Mouse (Mus musculus) heart, embryonic 13.5 days (tissue): ENCODE results near the gene Col26a1. TPM values are rescaled to one million over a fixed set of nuclear protein-coding genes. Genes with fewer than 3 reads are reported as not detected.
"Not testable (repeated sequence)": the region's sequence is repeated elsewhere in the genome, so short reads cannot be mapped to it uniquely, and the experiment has no call there.

Experiments
- ATAC-seq: fragments of 200-750 bp; cut with Nextera tagmentation; 2 replicates; pipeline ENCODE4 v1.8.0; 2017; ENCODE audit warnings: moderate TSS enrichment; ENCODE audit not compliant: insufficient number of reproducible peaks, low FRiP score, low TSS enrichment; ENCODE audit errors: extremely low read depth
- H3K27ac ChIP-seq: fragments of 300-500 bp; sonication (generic); replicated peaks from 2 replicates; pipeline ENCODE4 v1.5.1; 2015; ENCODE audit warnings: moderate library complexity, mild to moderate bottlenecking, inconsistent platforms
- H3K27me3 ChIP-seq: fragments of 300-500 bp; sonication (generic); replicated peaks from 2 replicates; pipeline ENCODE4 v1.6.1; 2015; ENCODE audit warnings: mild to moderate bottlenecking, inconsistent platforms
- H3K36me3 ChIP-seq: fragments of 300-500 bp; sonication (generic); 2 replicates; pipeline ENCODE4 v1.6.1; 2015; ENCODE audit warnings: mild to moderate bottlenecking, inconsistent platforms
- H3K4me1 ChIP-seq: fragments of 300-500 bp; sonication (generic); 2 replicates; pipeline ENCODE4 v1.6.1; 2015; ENCODE audit warnings: inconsistent platforms
- H3K4me2 ChIP-seq: fragments of 300-500 bp; sonication (generic); 2 replicates; pipeline ENCODE4 v1.6.1; 2015; ENCODE audit warnings: inconsistent platforms, mild to moderate bottlenecking, moderate library complexity
- H3K4me3 ChIP-seq: fragments of 300-500 bp; sonication (generic); 2 replicates; pipeline ENCODE4 v1.5.1; 2015; ENCODE audit warnings: moderate library complexity, mild to moderate bottlenecking, inconsistent platforms
- H3K9ac ChIP-seq: fragments of 300-500 bp; sonication (generic); 2 replicates; pipeline ENCODE4 v1.6.1; 2015; ENCODE audit warnings: inconsistent platforms, mild to moderate bottlenecking, moderate library complexity
- H3K9me3 ChIP-seq: fragments of 300-500 bp; sonication (generic); 2 replicates; pipeline ENCODE4 v1.6.1; 2016; ENCODE audit warnings: inconsistent platforms
- WGBS: fragments of 180-500 bp; shearing (Covaris S2); methylation state at CpG from one replicate; pipeline ENCODE4 v1.1.7; 2015; ENCODE audit warnings: mixed read lengths; 5-methylcytosine and 5-hydroxymethylcytosine counted together
- polyA plus RNA-seq: library from polyadenylated mRNA; unstranded; fragments of >200 nt; fragmentation: Nextera tagmentation; extraction: Ambion mirVana; gene quantifications from 2 replicates; pipeline ENCODE4 v1.2.1, GENCODE M21; 2015

Gene Col26a1
- polyA plus RNA-seq, 1 experiment from 2014 or later = 21.8 TPM

- no peak overlapping the region for H3K4me3 ChIP-seq
- no peak overlapping the region for H3K9ac ChIP-seq
- no peaks in the 10 kb centered on the region for H3K36me3 ChIP-seq
- no peak overlapping the region for H3K27ac ChIP-seq
- peaks cover 13% of the 10 kb centered on the region; the same call in 1 of the 2 replicates for H3K4me1 ChIP-seq
- no peak for ATAC-seq
- H3K4me2 ChIP-seq = no peak overlapping the region
- H3K9me3 ChIP-seq = peaks cover 6% of the 10 kb centered on the region; the same call in 1 of the 2 replicates
- H3K27me3 ChIP-seq = no peaks in the 10 kb centered on the region
- WGBS = 76% methylated on average over 6 of the region's 6 CpGs
Observed at GRCm38 (mm10) chr5:136779946-136780345, 103.1 kb downstream of the Col26a1 start.

GRCm38 (mm10) chr5:136775548-136775947 is 107.5 kb downstream of the Col26a1 start:
- H3K36me3 ChIP-seq = no peaks in the 10 kb centered on the region
- H3K4me2 ChIP-seq = no peak overlapping the region
- H3K27ac ChIP-seq = no peak overlapping the region
- no peaks in the 10 kb centered on the region for H3K27me3 ChIP-seq
- no peak overlapping the region for H3K9ac ChIP-seq
- no peak overlapping the region for H3K4me3 ChIP-seq
- 63% methylated on average over 3 of the region's 3 CpGs for WGBS
- no peak for ATAC-seq
- H3K9me3 ChIP-seq = peaks cover 6% of the 10 kb centered on the region; the same call in 1 of the 2 replicates
- H3K4me1 ChIP-seq = peaks cover 6% of the 10 kb centered on the region; the same call in 1 of the 2 replicates

DNA sequence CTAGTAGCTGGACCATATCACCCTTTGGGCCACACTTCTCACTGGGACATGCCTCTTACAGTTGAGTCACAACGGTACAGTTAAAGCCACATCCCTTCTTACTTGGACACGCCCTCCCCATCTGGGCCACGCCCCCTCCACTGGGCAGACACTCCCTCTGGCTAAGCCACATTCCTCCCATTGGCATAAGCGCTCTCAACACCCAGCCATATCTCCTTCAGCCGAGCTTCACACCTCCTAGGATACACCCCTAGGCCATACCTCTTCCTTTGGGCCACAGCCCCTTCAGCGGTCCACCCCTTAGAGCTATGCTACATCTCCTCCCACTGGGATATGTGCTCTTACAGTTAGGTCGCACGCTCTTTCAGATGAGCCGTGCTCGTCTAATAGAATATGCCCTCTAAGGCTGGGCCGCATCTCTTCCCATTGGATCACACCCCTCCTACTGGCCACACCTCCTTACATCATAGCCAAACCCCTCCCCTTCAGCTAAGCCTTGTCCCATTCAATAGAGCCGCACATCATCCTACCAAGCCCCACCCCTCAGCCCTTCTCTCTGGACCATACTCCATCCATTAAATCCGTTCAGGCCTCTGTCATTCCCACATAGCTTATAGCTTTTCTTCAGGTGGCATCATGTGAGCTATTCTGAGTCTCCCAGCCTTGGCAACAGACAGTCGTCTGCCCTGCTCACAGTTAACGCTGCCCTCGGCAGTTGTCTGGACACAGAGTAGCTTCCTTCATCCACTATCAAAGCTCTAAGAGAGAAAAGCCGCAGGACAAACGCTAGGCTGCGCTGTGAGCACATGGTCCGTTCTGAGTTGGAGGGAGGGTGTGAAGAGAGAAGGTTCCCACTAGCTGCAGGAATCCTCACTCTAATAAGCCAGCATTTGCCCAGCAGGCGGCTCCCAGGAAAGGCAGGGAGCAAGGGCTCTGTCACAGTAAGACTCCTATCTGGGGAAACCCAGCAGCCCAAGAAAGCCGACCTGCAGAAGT is 109.7 kb downstream of the Col26a1 start:
- Histone ChIP-seq H3K4me2 (no peak overlapping the region), H3K27ac (no peak overlapping the region), H3K9me3 (peaks cover 2% of the 10 kb centered on the region; the same call in 1 of the 2 replicates), H3K4me1 (peaks cover 6% of the 10 kb centered on the region; the same call in 1 of the 2 replicates), H3K9ac (no peak overlapping the region), H3K4me3 (no peak overlapping the region), H3K36me3 (no peaks in the 10 kb centered on the region), H3K27me3 (no peaks in the 10 kb centered on the region)
- WGBS = 50% methylated on average over 22 of the region's 22 CpGs
- ATAC-seq = no peak

DNA sequence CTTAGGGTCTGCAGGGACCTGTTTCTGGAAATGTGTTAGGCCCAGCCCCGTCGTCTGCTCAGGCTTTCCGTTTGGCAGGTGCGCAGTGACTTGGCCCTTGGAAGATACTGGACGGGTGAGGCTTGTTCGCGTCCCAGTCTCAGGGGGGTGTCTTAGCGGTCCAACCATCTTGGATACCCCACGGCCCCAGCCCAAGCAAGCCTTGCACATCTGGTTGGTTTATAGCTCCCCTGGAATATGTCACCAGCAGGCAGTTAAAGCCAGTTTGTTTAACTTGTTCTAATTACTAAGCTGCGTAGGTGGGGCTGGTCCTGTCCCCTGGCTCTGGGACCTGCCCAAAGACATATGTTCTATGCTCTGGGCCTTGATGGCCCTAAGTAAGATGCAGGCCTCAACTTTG is 111.9 kb downstream of the Col26a1 start:
- Histone ChIP-seq H3K9ac (no peak overlapping the region), H3K4me1 (peaks cover 5% of the 10 kb centered on the region; the same call in 1 of the 2 replicates), H3K4me3 (no peak overlapping the region), H3K27ac (no peak overlapping the region), H3K4me2 (no peak overlapping the region), H3K27me3 (no peaks in the 10 kb centered on the region), H3K9me3 (no peaks in the 10 kb centered on the region; the same call in 1 of the 2 replicates), H3K36me3 (no peaks in the 10 kb centered on the region)
- ATAC-seq = no peak
- 84% methylated on average over 10 of the region's 10 CpGs for WGBS

DNA sequence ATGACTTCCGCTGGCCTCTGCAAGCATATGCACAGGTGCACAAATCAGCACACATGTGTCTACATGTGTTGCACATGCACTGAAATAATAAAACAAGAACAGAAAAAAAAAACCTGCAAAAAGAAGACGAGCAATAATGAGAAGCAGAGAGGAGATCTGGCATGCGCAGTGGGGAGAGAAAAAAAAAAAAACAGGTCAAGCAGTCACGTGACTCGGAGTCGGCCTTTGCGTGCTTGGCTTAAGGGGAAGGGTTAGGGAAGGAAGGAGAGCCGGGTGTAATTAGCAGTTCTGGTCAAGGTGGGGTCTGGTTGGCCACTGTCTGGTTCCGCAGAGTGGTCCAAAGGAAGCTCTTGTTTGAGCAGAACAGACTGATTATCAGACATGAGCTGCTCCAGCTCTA is 115.7 kb downstream of the Col26a1 start:
- H3K27me3 ChIP-seq = no peaks in the 10 kb centered on the region
- no peak overlapping the region for H3K27ac ChIP-seq
- H3K4me3 ChIP-seq = no peak overlapping the region
- peaks cover 6% of the 10 kb centered on the region for H3K4me1 ChIP-seq
- WGBS = 72% methylated on average over 9 of the region's 9 CpGs
- ATAC-seq = no peak
- no peak overlapping the region for H3K4me2 ChIP-seq
- no peak overlapping the region for H3K9ac ChIP-seq
- H3K9me3 ChIP-seq = no peaks in the 10 kb centered on the region
- no peaks in the 10 kb centered on the region for H3K36me3 ChIP-seq

GRCm38 (mm10) chr5:136764157-136764669 is 118.8 kb downstream of the Col26a1 start:
- ATAC-seq = no peak
- no peak overlapping the region; the same call in 1 of the 2 replicates for H3K9ac ChIP-seq
- H3K4me2 ChIP-seq = no peak overlapping the region
- H3K27me3 ChIP-seq = no peaks in the 10 kb centered on the region; the same call in 1 of the 2 replicates
- H3K36me3 ChIP-seq = no peaks in the 10 kb centered on the region
- H3K27ac ChIP-seq = no peak overlapping the region
- H3K4me3 ChIP-seq = no peak overlapping the region
- no peaks in the 10 kb centered on the region for H3K9me3 ChIP-seq
- peaks cover 6% of the 10 kb centered on the region for H3K4me1 ChIP-seq
- WGBS = 19% methylated on average over 8 of the region's 8 CpGs

- Histone ChIP-seq H3K36me3 (no peaks in the 10 kb centered on the region), H3K27ac (no peak overlapping the region), H3K9me3 (no peaks in the 10 kb centered on the region), H3K27me3 (no peaks in the 10 kb centered on the region; the same call in 1 of the 2 replicates), H3K4me1 (peaks cover 6% of the 10 kb centered on the region), H3K9ac (no peak overlapping the region), H3K4me2 (no peak overlapping the region), H3K4me3 (no peak overlapping the region)
- 47% methylated on average over 6 of the region's 6 CpGs for WGBS
- ATAC-seq = no peak
Observed at GRCm38 (mm10) chr5:136760345-136760744, 122.7 kb downstream of the Col26a1 start.

DNA sequence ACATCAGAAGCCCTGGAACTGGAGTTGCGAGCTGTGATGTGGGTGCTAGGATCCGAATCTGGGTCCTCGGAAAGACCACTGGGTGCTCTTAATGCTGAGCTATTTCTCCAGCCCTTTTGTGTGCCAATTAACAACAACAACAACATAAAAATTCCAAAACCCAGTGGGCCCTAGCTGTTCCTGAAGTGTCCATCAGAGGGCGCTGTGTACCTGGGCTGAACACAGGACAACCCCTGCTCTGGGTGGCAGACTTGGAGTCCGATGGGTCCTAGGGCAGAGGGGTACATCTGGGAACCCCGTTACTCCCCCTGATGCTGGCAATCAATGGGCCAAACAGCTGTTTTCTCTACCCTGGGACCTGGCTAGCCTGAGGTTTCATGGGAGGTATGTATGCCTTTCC is 123.2 kb downstream of the Col26a1 start:
- Histone ChIP-seq H3K4me2 (no peak overlapping the region), H3K4me3 (no peak overlapping the region), H3K27me3 (no peaks in the 10 kb centered on the region; the same call in 1 of the 2 replicates), H3K4me1 (peaks cover 6% of the 10 kb centered on the region), H3K27ac (no peak overlapping the region), H3K9me3 (no peaks in the 10 kb centered on the region), H3K36me3 (no peaks in the 10 kb centered on the region), H3K9ac (no peak overlapping the region)
- 38% methylated on average over 6 of the region's 6 CpGs for WGBS
- ATAC-seq = no peak

DNA sequence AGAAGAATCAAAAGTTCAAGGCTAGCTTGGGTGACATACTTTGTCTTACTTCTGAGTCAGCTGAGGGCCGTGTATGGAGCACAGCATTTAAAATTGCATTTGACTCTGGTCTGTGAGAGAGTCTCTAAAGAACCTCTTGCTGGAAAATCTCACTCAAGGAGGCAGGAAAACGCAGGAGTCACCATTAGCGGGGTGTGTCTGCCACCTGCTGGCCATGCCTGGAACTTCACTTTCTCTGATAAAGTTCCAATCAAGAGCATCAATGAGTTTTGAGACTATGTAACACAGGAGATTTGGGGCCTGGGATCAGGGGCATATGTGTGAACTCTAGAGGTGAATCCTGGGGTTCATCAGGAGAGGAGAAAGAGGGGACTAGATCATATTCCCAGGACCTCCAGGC is 127.3 kb downstream of the Col26a1 start:
- ATAC-seq = no peak
- Histone ChIP-seq H3K27ac (no peak overlapping the region), H3K9ac (no peak overlapping the region), H3K36me3 (peaks cover 16% of the 10 kb centered on the region; the same call in 1 of the 2 replicates), H3K4me3 (no peak overlapping the region), H3K4me2 (no peak overlapping the region), H3K27me3 (no peaks in the 10 kb centered on the region; the same call in 1 of the 2 replicates), H3K9me3 (peaks cover 4% of the 10 kb centered on the region; the same call in 1 of the 2 replicates), H3K4me1 (no peaks in the 10 kb centered on the region)
- 3% methylated on average over 3 of the region's 3 CpGs for WGBS

GRCm38 (mm10) chr5:136754053-136754591 is 128.9 kb downstream of the Col26a1 start:
- no peak overlapping the region for H3K27ac ChIP-seq
- H3K36me3 ChIP-seq = peaks cover 30% of the 10 kb centered on the region
- no peak overlapping the region for H3K9ac ChIP-seq
- no peak for ATAC-seq
- 54% methylated on average over 14 of the region's 14 CpGs for WGBS
- H3K4me2 ChIP-seq = no peak overlapping the region
- no peak overlapping the region for H3K4me3 ChIP-seq
- no peaks in the 10 kb centered on the region for H3K4me1 ChIP-seq
- H3K9me3 ChIP-seq = peaks cover 19% of the 10 kb centered on the region
- H3K27me3 ChIP-seq = no peaks in the 10 kb centered on the region

- Histone ChIP-seq H3K9me3 (peaks cover 28% of the 10 kb centered on the region), H3K36me3 (peaks cover 39% of the 10 kb centered on the region)
- not testable (repeated sequence) for H3K27me3 ChIP-seq, H3K4me1 ChIP-seq, H3K4me2 ChIP-seq, H3K9ac ChIP-seq, ATAC-seq, H3K27ac ChIP-seq, H3K4me3 ChIP-seq
- 65% methylated on average over 7 of the region's 7 CpGs for WGBS
Observed at GRCm38 (mm10) chr5:136753176-136753575, 129.8 kb downstream of the Col26a1 start.
